Mouse (Mus musculus): ENCODE results near the gene Pdxk. TPM values are rescaled to one million over a fixed set of nuclear protein-coding genes. Genes with fewer than 3 reads are reported as not detected.
A peak's percentile ranks its signal among the peaks of the same experiment; 100 is the strongest.

Pdxk gene
- polyA plus RNA-seq, 1 experiment = 12.4 TPM

DNA sequence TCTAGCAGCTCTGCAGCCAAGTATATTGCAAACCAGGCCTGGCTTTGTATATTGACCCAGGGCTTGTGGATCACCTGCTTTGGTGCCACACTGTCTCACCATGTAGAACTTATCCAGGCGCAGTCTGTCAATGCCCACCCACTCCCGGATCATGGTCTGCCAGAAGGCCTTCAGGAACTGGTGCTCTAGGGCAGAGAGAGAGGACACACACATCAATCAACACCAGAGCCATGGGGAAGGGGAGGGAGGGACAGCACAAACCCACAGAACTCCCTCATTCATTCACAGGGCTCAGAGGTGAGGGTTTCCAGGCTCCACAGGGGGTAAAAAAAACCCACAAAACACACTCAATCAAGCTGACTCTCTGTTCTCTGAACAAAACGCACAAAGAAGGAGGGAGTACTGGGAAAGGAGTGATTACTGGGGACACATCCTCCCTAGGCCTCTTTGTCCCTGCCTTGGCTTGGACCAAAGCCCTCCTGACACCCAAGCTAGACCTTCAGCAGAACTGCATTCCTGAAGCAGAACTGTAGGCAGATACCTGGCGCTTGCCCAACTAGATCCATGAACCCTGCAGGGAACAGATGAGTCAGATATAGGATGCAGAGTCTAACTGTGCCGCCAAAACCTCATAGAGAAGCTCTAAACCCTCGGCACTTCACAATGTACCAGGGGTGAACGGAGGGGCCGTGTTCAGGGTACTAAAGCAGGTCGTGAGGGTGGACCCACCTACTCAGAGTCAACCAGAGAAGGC lies 55.6 kb downstream of the Pdxk start:
- no peak overlapping the region for H3K4me3 ChIP-seq (ENCODE audit: insufficient read depth, low read length)
- H3K27ac ChIP-seq (ENCODE audit: insufficient read depth, low read length) = peak overlapping the region; percentile 38
- TF ChIP-seq CTCF (IDR thresholded peaks at IDR 0.05; ENCODE audit: borderline replicate concordance, insufficient read depth, low read length) (no peak), POLR2A (IDR thresholded peaks at IDR 0.05; ENCODE audit: low read depth, low read length) (no peak)
- H3K4me1 ChIP-seq (ENCODE audit: control insufficient read depth, insufficient read depth, low read length) = peaks cover 5% of the 10 kb centered on the region

DNA sequence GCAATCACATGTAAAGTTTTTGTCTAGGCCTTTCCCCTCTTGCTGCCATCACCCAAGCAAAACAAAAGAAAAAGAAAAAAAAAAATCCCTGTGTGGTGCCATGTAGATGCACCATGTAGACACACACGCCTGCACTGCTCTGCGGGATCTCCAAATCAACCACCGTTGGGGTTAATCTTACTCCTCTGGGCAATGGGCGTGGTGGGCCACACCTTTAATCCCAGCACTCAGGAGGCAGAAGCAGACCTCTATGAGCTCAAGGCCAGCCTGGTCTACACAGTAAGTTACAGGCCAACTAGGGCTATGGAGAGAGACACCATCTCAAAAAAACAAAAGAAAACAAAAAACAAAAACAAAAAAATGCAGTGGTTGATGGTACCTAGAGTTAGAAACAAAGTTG lies 57.6 kb downstream of the Pdxk start:
- TF ChIP-seq CTCF (IDR thresholded peaks at IDR 0.05; ENCODE audit: borderline replicate concordance, insufficient read depth, low read length) (no peak), POLR2A (IDR thresholded peaks at IDR 0.05; ENCODE audit: low read depth, low read length) (no peak)

DNA sequence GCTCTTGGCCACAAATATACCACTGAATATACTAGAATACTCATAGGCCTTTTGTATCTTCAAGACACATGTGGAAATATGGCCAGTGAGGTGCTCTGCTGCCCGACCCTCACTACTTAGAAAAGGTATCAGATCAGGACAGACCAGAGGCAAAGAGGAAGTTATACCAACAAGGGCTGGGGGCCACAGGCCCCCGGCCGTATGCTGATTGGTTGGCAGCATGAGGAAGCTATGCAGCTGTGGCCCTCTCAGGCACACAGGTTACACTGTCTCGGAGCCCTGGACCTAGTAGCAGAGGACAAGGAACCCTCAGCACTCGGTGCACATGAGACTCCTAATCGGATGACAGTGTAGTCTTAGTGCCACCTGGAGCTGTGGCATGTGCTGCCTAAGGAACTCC lies 58.6 kb downstream of the Pdxk start:
- H3K4me1 ChIP-seq (ENCODE audit: control insufficient read depth, insufficient read depth, low read length) = peaks cover 5% of the 10 kb centered on the region
- no peak overlapping the region for H3K27ac ChIP-seq (ENCODE audit: insufficient read depth, low read length)
- H3K4me3 ChIP-seq (ENCODE audit: insufficient read depth, low read length) = no peak overlapping the region
- TF ChIP-seq CTCF (IDR thresholded peaks at IDR 0.05; ENCODE audit: borderline replicate concordance, insufficient read depth, low read length) (no peak), POLR2A (IDR thresholded peaks at IDR 0.05; ENCODE audit: low read depth, low read length) (no peak)

More for the DNA sequence above, 57.6 kb downstream of the Pdxk start:
- Histone ChIP-seq H3K4me1 (ENCODE audit: control insufficient read depth, insufficient read depth, low read length) (peaks cover 5% of the 10 kb centered on the region), H3K4me3 (ENCODE audit: insufficient read depth, low read length) (no peak overlapping the region), H3K27ac (ENCODE audit: insufficient read depth, low read length) (no peak overlapping the region)

DNA sequence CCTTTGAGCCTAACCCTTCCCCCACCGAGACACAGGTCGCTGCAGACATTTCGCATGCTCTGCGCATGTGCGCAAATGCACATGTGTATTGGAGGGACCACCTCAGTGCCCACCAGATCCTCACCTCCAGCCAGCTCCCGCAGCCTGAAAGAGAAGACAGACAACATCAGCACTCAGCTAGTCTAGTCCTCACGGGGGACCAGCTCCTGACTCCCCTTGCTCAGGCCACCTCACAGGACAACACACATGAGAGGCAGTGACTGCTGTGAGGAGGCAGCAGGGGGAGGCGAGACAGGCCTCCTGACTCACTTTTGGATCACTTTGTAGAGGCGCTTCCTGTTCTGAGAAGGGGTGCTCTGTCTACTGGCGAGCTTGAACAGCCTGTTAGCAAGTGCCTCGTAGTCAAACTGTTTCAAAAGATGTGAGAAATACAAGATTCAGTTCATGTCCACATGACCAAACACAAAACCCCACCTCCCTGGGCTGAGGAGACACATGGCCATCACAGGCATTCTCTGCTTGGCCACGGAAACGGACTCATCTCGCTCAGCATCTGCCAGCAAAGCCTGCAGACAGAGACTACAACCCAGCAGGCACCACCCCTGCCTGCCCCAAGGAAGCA lies 62.4 kb downstream of the Pdxk start:
- Histone ChIP-seq H3K4me3 (ENCODE audit: insufficient read depth, low read length) (no peak overlapping the region), H3K4me1 (ENCODE audit: control insufficient read depth, insufficient read depth, low read length) (no peaks in the 10 kb centered on the region), H3K27ac (ENCODE audit: insufficient read depth, low read length) (no peak overlapping the region)
- TF ChIP-seq CTCF (IDR thresholded peaks at IDR 0.05; ENCODE audit: borderline replicate concordance, insufficient read depth, low read length) = no peak
- no peak for TF ChIP-seq POLR2A (IDR thresholded peaks at IDR 0.05; ENCODE audit: low read depth, low read length)

DNA sequence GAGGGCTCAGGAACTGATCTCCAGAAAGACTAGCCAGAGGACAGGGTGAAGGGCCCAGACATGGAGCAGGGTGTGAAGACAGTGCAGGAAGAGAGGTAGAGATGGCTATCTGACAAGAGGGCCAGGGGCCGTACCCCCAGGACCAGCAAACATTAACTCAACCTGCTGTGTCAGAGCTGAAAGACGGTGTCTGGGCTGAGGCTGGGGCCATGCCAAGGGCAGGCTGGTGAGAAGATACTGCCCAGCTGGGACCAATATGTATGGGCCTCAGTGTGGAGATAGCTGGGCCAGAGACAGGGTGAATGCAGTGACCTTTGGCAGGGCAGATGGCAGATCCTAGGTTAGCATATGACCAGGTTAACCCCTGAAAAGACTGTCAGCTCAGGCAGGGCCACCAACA lies 63.6 kb downstream of the Pdxk start:
- H3K4me1 ChIP-seq (ENCODE audit: control insufficient read depth, insufficient read depth, low read length) = 0 out of 2 replicates have a peak, but pooled peaks cover 2% of the 10 kb centered on the region
- H3K27ac ChIP-seq (ENCODE audit: insufficient read depth, low read length) = no peak overlapping the region
- H3K4me3 ChIP-seq (ENCODE audit: insufficient read depth, low read length) = no peak overlapping the region
- TF ChIP-seq POLR2A (IDR thresholded peaks at IDR 0.05; ENCODE audit: low read depth, low read length) (no peak), CTCF (IDR thresholded peaks at IDR 0.05; ENCODE audit: borderline replicate concordance, insufficient read depth, low read length) (no peak)

DNA sequence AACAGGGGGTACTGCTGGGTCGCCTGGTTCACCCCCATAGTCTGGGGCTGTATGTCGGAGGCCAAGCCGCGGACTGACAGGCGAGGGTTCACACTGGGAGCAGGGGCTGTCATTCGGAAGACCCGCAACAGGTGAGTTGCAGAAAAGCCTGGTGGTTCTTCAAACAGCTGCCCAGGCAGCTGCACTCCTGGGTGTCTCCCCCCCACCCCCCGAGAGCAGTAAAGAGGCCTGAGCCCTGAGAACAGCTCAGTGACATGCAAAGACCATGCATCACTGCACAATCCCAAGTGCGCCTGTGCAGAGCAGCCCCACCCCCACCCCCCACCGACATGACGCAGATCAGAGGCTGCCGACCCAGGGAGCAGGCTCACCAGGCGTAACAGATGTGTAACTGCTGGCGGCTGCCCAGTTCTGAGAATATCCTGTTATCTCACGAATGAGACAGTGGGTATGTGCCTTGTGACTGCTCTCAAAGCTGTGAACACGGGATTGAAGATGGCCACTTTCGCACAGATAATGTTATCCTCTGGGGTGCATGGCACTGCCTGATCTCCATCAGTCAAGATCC lies 65.6 kb downstream of the Pdxk start:
- Histone ChIP-seq H3K4me3 (ENCODE audit: insufficient read depth, low read length) (no peak overlapping the region), H3K27ac (ENCODE audit: insufficient read depth, low read length) (no peak overlapping the region), H3K4me1 (ENCODE audit: control insufficient read depth, insufficient read depth, low read length) (0 out of 2 replicates have a peak, but pooled peaks cover 2% of the 10 kb centered on the region)
- TF ChIP-seq POLR2A (IDR thresholded peaks at IDR 0.05; ENCODE audit: low read depth, low read length) = no peak
- no peak for TF ChIP-seq CTCF (IDR thresholded peaks at IDR 0.05; ENCODE audit: borderline replicate concordance, insufficient read depth, low read length)

DNA sequence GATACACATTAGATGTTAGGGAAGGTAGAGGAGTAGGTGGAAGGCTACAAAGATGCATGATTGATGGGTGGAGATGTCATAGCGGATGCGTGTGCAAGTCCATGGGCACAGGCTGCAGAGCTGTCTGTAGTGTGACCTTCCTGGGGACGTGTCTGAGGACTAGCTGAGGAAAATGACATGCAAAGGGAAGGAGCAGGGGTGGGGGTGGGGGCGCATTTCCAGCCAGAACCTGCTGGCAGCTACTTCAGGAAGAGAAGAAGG lies 68.2 kb downstream of the Pdxk start:
- no peak overlapping the region for H3K4me3 ChIP-seq (ENCODE audit: insufficient read depth, low read length)
- no peak overlapping the region for H3K27ac ChIP-seq (ENCODE audit: insufficient read depth, low read length)

DNA sequence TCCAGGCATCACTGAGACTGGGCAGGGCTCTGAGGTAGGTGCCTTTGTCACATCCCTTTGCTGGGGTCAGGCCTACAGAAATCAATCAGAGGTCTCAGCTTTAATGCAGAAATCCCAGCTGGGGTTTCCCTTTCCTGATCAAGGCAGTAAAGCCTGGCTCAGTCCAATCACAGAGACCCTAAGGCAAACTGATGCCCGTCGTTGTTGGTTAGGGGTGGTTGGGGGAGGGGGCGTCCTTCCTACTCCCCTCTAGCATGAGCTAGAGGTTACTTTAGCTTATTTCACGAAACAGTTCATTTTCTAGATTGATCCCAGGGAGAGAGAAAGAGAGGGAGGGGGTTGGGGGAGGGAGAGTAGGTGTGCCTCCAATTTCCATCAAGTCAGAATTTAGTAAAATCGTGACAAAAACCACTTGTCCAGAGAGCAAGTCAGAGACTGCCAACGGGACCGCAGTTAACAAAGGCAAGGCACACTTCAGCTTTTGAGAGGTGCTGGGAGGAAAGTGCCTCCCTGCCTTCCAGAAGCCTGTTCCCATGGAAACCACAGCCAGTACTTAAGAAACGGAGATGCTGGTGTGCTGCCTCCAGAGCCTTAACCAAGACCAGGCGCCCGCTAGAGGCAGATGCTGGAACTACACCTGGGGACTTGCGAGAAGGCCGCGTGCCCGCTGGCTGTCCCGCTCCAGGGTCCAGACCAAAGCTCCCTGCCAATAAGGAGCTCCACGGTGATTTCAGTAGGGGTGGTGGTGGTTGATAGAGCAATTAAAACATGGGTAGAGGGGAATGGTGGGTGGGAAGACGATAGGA lies 68.8 kb downstream of the Pdxk start:
- Histone ChIP-seq H3K27ac (ENCODE audit: insufficient read depth, low read length) (no peak overlapping the region), H3K4me1 (ENCODE audit: control insufficient read depth, insufficient read depth, low read length) (0 out of 2 replicates have a peak, but pooled peaks cover 2% of the 10 kb centered on the region), H3K4me3 (ENCODE audit: insufficient read depth, low read length) (no peak overlapping the region)
- TF ChIP-seq POLR2A (IDR thresholded peaks at IDR 0.05; ENCODE audit: low read depth, low read length) (no peak), CTCF (IDR thresholded peaks at IDR 0.05; ENCODE audit: borderline replicate concordance, insufficient read depth, low read length) (peak; percentile 61)

More for the DNA sequence above, 68.2 kb downstream of the Pdxk start:
- TF ChIP-seq POLR2A (IDR thresholded peaks at IDR 0.05; ENCODE audit: low read depth, low read length) = no peak
- TF ChIP-seq CTCF (IDR thresholded peaks at IDR 0.05; ENCODE audit: borderline replicate concordance, insufficient read depth, low read length) = no peak
- 0 out of 2 replicates have a peak, but pooled peaks cover 2% of the 10 kb centered on the region for H3K4me1 ChIP-seq (ENCODE audit: control insufficient read depth, insufficient read depth, low read length)

DNA sequence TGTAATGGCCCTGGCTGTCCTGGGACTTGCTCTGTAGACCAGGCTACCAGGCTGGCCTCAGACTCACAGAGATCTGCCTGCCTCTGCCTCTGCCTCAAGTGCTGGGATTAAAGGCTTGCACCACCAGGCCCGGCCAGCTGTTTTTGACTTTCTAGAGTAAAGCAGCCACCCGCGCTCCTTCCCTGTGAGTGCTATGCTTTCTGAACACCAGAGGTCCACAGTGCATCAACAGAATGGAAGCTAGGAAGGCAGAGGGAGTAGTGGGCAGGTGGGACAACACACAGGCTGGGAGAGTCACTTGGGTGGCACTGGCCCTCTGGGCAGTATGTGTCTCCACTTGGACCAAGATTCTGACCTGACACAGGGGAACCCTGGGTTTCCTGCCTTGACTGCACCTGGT lies 69.4 kb downstream of the Pdxk start:
- no peak overlapping the region for H3K4me3 ChIP-seq (ENCODE audit: insufficient read depth, low read length)
- H3K4me1 ChIP-seq (ENCODE audit: control insufficient read depth, insufficient read depth, low read length) = 0 out of 2 replicates have a peak, but pooled peaks cover 2% of the 10 kb centered on the region
- TF ChIP-seq POLR2A (IDR thresholded peaks at IDR 0.05; ENCODE audit: low read depth, low read length) (no peak), CTCF (IDR thresholded peaks at IDR 0.05; ENCODE audit: borderline replicate concordance, insufficient read depth, low read length) (no peak)
- no peak overlapping the region for H3K27ac ChIP-seq (ENCODE audit: insufficient read depth, low read length)

Data from embryonic fibroblast, embryonic 13.5 days (primary cell).